Mouse (Mus musculus) heart, adult 11 months (tissue): ENCODE results near the gene Cd300a.

ENCODE experiments used
- DNase-seq: peaks from one replicate; pipeline ENCODE4 v3.0.0; 2022

Gene Cd300a

DNA sequence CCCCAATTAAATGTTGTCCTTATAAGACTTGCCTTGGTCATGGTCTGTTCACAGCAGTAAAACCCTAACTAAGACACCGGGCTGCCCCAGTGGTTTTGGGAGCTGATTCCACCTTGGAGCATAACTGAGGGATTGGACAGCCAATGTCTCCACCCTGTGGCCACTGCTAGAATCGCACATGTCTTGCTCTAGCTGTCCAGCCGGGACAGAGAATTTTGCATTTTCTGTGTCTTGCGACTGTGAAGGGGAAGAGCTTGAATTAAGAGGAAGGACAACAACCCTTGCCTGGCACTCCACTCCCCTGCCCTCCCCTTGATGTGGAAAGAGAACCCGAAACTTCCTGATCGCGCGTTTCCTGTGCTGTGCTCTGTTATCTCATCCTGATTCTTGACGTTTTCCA, 23.0 kb downstream of the Cd300a start:
- DNase-seq: peak; percentile 97

DNA sequence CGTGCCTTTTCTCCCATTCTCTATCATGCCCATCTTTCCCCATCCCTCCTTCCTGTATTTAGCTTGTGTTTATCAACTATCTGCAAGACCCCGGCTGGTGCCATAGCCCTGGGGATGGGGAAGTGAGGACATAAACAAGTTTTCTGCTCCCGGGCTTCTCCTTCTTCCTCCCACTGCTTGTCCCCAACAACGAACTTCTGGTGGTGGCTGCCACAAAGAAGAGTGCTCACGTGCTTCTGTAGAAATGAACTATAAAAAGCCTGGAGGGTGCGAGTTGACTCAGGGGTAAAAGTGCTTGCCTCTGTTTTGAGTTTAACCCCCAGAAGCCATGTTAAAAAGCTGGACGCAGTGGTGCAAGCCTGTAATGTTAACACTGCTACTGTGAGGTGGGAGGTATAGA, 25.1 kb downstream of the Cd300a start:
- DNase-seq: peak; percentile 96

DNA sequence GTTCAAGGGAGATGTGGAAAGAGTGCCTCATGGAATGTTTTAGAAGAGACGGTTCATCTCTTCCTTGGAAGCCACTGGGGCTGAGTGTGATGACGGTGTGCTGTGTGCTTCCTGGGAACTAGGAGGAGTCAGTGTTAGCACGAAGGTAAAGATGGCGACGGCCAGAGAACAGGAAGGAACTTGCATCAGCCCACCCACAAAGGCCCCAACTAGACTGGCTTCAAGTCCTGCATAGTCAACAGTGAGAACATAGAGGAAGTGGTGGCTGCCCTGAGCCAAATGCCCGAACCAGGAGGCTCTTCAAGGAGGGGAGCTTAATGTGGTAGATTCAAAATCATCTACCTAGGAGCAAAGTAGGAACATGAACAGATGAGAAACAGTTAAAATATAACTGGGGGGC, 27.3 kb downstream of the Cd300a start:
- DNase-seq: peak; percentile 91

DNA sequence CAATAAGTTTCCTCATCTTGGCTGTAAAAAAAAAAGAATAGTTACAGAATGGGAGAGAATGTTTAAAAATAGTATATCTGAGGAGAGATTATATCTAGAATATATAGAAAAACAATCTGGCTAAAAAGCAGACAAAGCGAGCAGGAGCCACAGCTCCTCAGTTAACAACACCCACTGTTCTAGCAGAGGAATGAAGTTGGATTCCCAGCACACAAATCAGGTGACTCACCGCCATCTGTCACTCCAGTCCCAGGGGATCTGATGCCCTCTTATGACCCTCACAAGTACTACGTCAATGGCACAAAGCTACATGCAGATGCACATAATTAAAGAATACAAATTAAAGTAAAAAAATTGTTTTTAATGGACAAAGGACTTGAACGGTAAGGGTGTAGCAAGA, 32.6 kb downstream of the Cd300a start:
- DNase-seq: peak; percentile 51

DNA sequence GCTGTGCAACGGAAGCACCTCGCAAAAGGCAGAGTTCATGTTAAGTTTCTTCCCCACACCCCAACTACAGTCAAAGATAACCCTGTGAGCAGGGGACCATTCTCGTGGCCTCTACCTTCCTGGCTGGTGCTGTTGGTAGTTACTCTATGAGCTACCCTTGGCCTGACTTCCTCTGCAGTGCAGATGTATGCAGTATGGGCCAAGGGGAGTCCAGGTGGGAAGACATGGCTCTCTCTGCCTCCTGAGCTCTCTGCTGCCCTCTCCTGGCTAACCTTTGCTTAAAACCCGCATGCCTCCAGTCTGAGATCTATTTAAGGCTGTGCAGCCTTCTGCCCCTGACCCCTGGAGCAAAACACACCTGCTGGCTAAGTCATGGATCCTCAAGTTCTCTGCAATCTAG, 34.1 kb downstream of the Cd300a start:
- DNase-seq: peak; percentile 74

DNA sequence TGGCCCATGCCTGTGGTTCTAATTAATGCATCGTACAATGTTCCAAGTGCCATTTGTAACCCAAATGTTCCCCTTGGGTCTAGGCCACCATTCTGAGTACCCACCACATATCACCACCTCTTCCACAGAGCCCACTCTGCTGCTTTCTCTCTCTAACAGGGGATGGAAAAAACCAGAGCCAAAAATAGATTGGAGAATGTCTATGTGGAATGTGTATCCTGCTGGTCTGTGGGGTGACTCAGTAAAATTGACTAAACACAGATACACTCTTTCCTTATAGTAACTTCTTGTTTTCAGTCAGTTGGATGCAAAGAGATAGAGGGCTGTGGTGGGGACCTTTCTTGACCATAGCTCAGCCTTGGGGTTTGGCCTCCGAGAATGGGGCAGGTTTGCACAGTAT, 39.7 kb downstream of the Cd300a start:
- DNase-seq: no peak

DNA sequence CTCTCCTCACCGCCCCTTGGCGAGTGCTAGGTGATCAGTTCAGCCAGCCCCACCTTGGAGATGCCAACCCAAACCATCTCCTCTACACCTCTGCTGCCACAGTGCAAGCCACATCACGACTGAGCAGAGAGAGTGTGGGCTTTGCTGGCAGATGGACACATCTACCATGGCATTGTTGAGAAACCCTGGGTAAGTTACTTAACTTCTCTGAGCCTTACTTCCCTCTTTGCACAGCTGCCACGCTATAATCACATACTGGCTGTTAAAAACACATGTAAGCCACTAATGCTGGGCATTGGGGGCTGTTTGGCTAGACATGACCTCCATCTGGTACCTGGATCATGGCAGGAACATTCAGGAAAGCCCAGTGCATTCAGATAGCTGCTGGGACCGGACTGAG, 41.2 kb downstream of the Cd300a start:
- peak; percentile 93 for DNase-seq

DNA sequence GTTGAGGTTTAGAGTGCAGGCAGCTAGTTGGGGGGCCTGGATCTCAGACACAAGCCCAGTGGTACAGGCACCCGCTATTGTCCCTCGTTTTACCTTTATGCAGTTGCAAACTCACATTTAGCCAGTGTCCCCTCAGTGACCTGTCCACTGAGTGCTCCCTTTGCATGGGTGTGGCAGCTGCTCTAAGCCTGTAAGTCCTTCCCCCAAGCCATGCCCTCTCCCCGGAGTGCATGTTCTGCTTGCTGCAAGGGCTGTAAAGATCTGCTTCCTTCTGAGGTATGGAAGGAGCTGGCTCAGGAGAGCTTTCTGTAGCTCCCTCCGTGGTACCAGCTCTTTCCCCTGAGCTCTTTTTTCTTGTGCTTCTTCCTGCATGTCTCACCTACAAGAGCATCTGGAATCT, 43.8 kb downstream of the Cd300a start:
- peak; percentile 91 for DNase-seq

DNA sequence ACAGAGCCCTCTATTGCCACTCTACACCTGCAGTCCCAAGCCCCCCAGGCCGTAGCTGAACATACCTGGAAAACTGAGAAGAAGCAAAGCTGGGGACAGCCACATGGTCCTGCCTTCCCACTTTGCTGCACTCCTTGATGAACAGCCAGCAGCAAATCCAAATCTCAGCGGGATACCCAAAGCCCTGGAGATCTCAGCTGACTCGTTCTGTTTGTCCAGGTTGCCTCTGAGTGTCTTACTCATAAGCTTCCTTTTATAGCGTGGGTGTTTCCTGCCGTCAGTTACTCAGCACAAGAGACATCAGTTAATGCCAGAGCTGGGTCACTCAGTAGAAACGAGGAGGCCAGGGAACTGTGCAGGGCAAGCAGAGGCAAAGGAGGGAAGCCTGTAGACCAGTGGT, 44.3 kb downstream of the Cd300a start, which contains the start of gene Cd300lb:
Gene Cd300lb, minus strand, starts transcription at position 243 of the 400 bp plus-strand sequence.
- DNase-seq: peak; percentile 90
